Mouse (Mus musculus): ENCODE measurements around the gene Chrdl2. TPM values are rescaled to one million over a fixed set of nuclear protein-coding genes. Genes with fewer than 3 reads are reported as not detected.

Chrdl2 gene
- total RNA-seq (2023) = not detected

DNA sequence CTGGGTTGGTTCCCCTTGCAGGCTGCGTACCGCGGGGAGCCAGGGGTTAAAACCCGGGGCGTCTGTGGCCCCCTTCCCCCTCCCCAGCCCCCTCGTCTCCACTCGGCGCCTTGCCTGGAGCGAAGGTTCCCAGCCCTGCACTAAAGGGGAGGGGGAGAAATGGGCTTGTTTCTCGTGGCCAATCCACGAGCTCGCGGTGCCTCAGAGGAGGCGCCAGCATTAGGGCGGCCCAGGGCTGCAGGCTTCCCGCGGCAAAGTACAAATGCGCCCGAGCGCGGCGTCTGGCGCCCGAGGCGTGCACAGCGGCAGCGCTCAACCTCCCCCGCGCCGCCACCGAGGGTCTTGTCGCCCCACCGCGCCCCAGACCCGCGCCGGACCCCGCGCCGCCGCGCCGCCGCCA is at the start of gene Chrdl2:
Chrdl2 (plus strand) TSS at position 383 of the 400 bp plus-strand sequence.

GRCm38 (mm10) chr7:99980132-99980591 is 25.8 kb upstream of the Chrdl2 start, which contains the start of gene Rnf169:
TSS of gene Rnf169 (minus strand) at chr7:99980448.

Other genes starting within 250 kb of the Chrdl2 start
- not detected for gene Olfr521, start 242.7 kb upstream of the Chrdl2 start, total RNA-seq (2023)
- gene Neu3, start 177.8 kb upstream of the Chrdl2 start, total RNA-seq (2023) = 1 to 10 TPM in 1 of 2 experiments, under 1 TPM in 1; 0.89 to 1.1 TPM
- gene Xrra1, start 147.1 kb upstream of the Chrdl2 start, total RNA-seq (2023) = not detected
- gene Spcs2, start 142.7 kb upstream of the Chrdl2 start, total RNA-seq (2023) = 100 to 1,000 TPM; 111 to 114 TPM
- gene Rnf169, start 25.7 kb upstream of the Chrdl2 start, total RNA-seq (2023) = 10 to 100 TPM; 42.2 to 43.1 TPM
- 10 to 100 TPM; 51.0 to 58.0 TPM for gene Pold3, start 115.4 kb downstream of the Chrdl2 start, total RNA-seq (2023)
- 1 to 10 TPM; 2.2 to 4.0 TPM for gene Lipt2, start 153.1 kb downstream of the Chrdl2 start, total RNA-seq (2023)
- gene Kcne3, start 170.3 kb downstream of the Chrdl2 start, total RNA-seq (2023) = 10 to 100 TPM; 73.2 to 87.7 TPM
- gene Pgm2l1, start 221.2 kb downstream of the Chrdl2 start, total RNA-seq (2023) = 10 to 100 TPM; 11.4 to 13.1 TPM